Mouse (Mus musculus) kidney, postnatal 0 days (tissue): ENCODE results near the gene Slc1a2. TPM values are rescaled to one million over a fixed set of nuclear protein-coding genes. Genes with fewer than 3 reads are reported as not detected.

ENCODE experiments used
- ATAC-seq: fragments of 200-750 bp; cut with Nextera tagmentation; replicated peaks from 2 replicates; pipeline ENCODE4 v1.8.0; 2017; ENCODE audit warnings: low read depth, moderate number of reproducible peaks, moderate TSS enrichment, moderate library complexity; ENCODE audit not compliant: low FRiP score
- DNase-seq: peaks from one replicate; pipeline ENCODE4 v3.0.0-alpha.2; 2016; ENCODE audit warnings: low spot score
- H3K27ac ChIP-seq: fragments of 300-500 bp; sonication (generic); 2 replicates; pipeline ENCODE4 v1.5.1; 2014; ENCODE audit warnings: mild to moderate bottlenecking
- H3K27me3 ChIP-seq: fragments of 300-500 bp; sonication (generic); 2 replicates; pipeline ENCODE4 v1.6.1; 2014; ENCODE audit warnings: low read length, mixed read lengths; ENCODE audit not compliant: insufficient read depth
- H3K36me3 ChIP-seq: fragments of 300-500 bp; sonication (generic); 2 replicates; pipeline ENCODE4 v1.6.1; 2014; ENCODE audit warnings: low read length, mixed read lengths; ENCODE audit not compliant: insufficient read depth
- H3K4me1 ChIP-seq: fragments of 300-500 bp; sonication (generic); replicated peaks from 2 replicates; pipeline ENCODE4 v1.6.1; 2014; ENCODE audit warnings: antibody characterized with exemption, low read length, mixed read lengths; ENCODE audit not compliant: insufficient read depth
- H3K4me2 ChIP-seq: fragments of 300-500 bp; sonication (generic); 2 replicates; pipeline ENCODE4 v1.6.1; 2014; ENCODE audit warnings: mild to moderate bottlenecking, low read length, moderate library complexity, mixed read lengths
- H3K4me3 ChIP-seq: fragments of 300-500 bp; sonication (generic); replicated peaks from 2 replicates; pipeline ENCODE4 v1.5.1; 2014; ENCODE audit warnings: low read depth, low read length
- H3K9ac ChIP-seq: fragments of 300-500 bp; sonication (generic); 2 replicates; pipeline ENCODE4 v1.6.1; 2014; ENCODE audit warnings: low read depth, low read length
- H3K9me3 ChIP-seq: fragments of 300-500 bp; sonication (generic); replicated peaks from 2 replicates; pipeline ENCODE4 v1.6.1; 2016; ENCODE audit warnings: low read length, inconsistent platforms, mixed read lengths
- CTCF ChIP-seq: IDR thresholded peaks from 2 replicates; pipeline ENCODE4 v1.5.1; 2016; ENCODE audit warnings: antibody characterized with exemption, low read depth, mild to moderate bottlenecking, moderate library complexity
- WGBS: fragments of 180-500 bp; shearing (Covaris S2); extraction: QIAGEN DNeasy Blood & Tissue Kit; methylation state at CpG from one replicate; pipeline ENCODE4 v1.1.7; 2014; 5-methylcytosine and 5-hydroxymethylcytosine counted together
- polyA plus RNA-seq: library from polyadenylated mRNA; unstranded; fragments of >200 nt; fragmentation: Nextera tagmentation; extraction: Ambion mirVana; gene quantifications from 2 replicates; pipeline ENCODE4 v1.2.1, GENCODE M21; 2015

Slc1a2 gene
- polyA plus RNA-seq, 1 experiment from 2014 or later: 0.13 TPM

GRCm38 (mm10) chr2:102661052-102661451 lies 2.6 kb downstream of the Slc1a2 start:
- H3K27me3 ChIP-seq: peaks cover 27% of the 10 kb centered on the region
- H3K9me3 ChIP-seq: no peaks in the 10 kb centered on the region
- DNase-seq (no peak), ATAC-seq (no peak)
- TF ChIP-seq CTCF: no peak
- H3K36me3 ChIP-seq: no peaks in the 10 kb centered on the region
- H3K9ac ChIP-seq: no peak overlapping the region
- H3K4me3 ChIP-seq: no peak overlapping the region
- 61% methylated on average over 2 of the region's 2 CpGs for WGBS
- H3K4me1 ChIP-seq: 0 out of 2 replicates have a peak, but pooled peaks cover 2% of the 10 kb centered on the region
- H3K4me2 ChIP-seq: no peak overlapping the region
- no peak overlapping the region for H3K27ac ChIP-seq

- peaks cover 27% of the 10 kb centered on the region for H3K27me3 ChIP-seq
- H3K9me3 ChIP-seq: no peaks in the 10 kb centered on the region
- DNase-seq: no peak
- no peak for TF ChIP-seq CTCF
- H3K4me3 ChIP-seq: no peak overlapping the region
- no peak overlapping the region for H3K27ac ChIP-seq
- 0 out of 2 replicates have a peak, but pooled peaks cover 2% of the 10 kb centered on the region for H3K4me1 ChIP-seq
- no peak for ATAC-seq
- H3K36me3 ChIP-seq: no peaks in the 10 kb centered on the region
- H3K9ac ChIP-seq: no peak overlapping the region
- 60% methylated on average over 9 of the region's 9 CpGs for WGBS
- no peak overlapping the region for H3K4me2 ChIP-seq
These were observed 4.5 kb downstream of the Slc1a2 start for GRCm38 (mm10) chr2:102662911-102663310.

GRCm38 (mm10) chr2:102663339-102663738 lies 4.9 kb downstream of the Slc1a2 start:
- no peak for ATAC-seq
- no peak for DNase-seq
- no peak for TF ChIP-seq CTCF
- H3K27ac ChIP-seq: no peak overlapping the region
- no peaks in the 10 kb centered on the region for H3K36me3 ChIP-seq
- H3K9me3 ChIP-seq: no peaks in the 10 kb centered on the region
- 0 out of 2 replicates have a peak, but pooled peaks cover 2% of the 10 kb centered on the region for H3K4me1 ChIP-seq
- H3K27me3 ChIP-seq: peaks cover 25% of the 10 kb centered on the region
- H3K4me2 ChIP-seq: no peak overlapping the region
- WGBS: 39% methylated on average over 6 of the region's 6 CpGs
- H3K9ac ChIP-seq: no peak overlapping the region
- H3K4me3 ChIP-seq: no peak overlapping the region

- ATAC-seq: no peak
- Histone ChIP-seq H3K4me3 (no peak overlapping the region), H3K9ac (no peak overlapping the region), H3K36me3 (no peaks in the 10 kb centered on the region), H3K4me2 (no peak overlapping the region), H3K27ac (no peak overlapping the region), H3K9me3 (no peaks in the 10 kb centered on the region), H3K4me1 (0 out of 2 replicates have a peak, but pooled peaks cover 2% of the 10 kb centered on the region), H3K27me3 (peaks cover 24% of the 10 kb centered on the region)
- TF ChIP-seq CTCF: no peak
- no peak for DNase-seq
- WGBS: 64% methylated on average over 3 of the region's 3 CpGs
These were observed 5.4 kb downstream of the Slc1a2 start for GRCm38 (mm10) chr2:102663865-102664264.

GRCm38 (mm10) chr2:102667981-102668380 lies 9.5 kb downstream of the Slc1a2 start:
- no peaks in the 10 kb centered on the region for H3K4me1 ChIP-seq
- no peaks in the 10 kb centered on the region for H3K27me3 ChIP-seq
- H3K9me3 ChIP-seq: no peaks in the 10 kb centered on the region
- ATAC-seq (no peak), DNase-seq (no peak)
- H3K36me3 ChIP-seq: no peaks in the 10 kb centered on the region
- H3K27ac ChIP-seq: no peak overlapping the region
- no peak overlapping the region for H3K4me2 ChIP-seq
- H3K9ac ChIP-seq: no peak overlapping the region
- 71% methylated on average over 6 of the region's 6 CpGs for WGBS
- TF ChIP-seq CTCF: no peak
- H3K4me3 ChIP-seq: no peak overlapping the region

GRCm38 (mm10) chr2:102669580-102669979 lies 11.1 kb downstream of the Slc1a2 start:
- DNase-seq: no peak
- no peaks in the 10 kb centered on the region for H3K4me1 ChIP-seq
- WGBS: 13% methylated on average over 6 of the region's 6 CpGs
- no peaks in the 10 kb centered on the region for H3K27me3 ChIP-seq
- no peak overlapping the region for H3K4me2 ChIP-seq
- H3K9me3 ChIP-seq: no peaks in the 10 kb centered on the region
- no peak overlapping the region for H3K9ac ChIP-seq
- H3K36me3 ChIP-seq: no peaks in the 10 kb centered on the region
- H3K4me3 ChIP-seq: no peak overlapping the region
- ATAC-seq: no peak
- no peak for TF ChIP-seq CTCF
- no peak overlapping the region for H3K27ac ChIP-seq

- H3K27me3 ChIP-seq: no peaks in the 10 kb centered on the region
- no peaks in the 10 kb centered on the region for H3K9me3 ChIP-seq
- no peaks in the 10 kb centered on the region for H3K36me3 ChIP-seq
- WGBS: 51% methylated on average over 2 of the region's 2 CpGs
- H3K9ac ChIP-seq: no peak overlapping the region
- no peaks in the 10 kb centered on the region for H3K4me1 ChIP-seq
- no peak overlapping the region for H3K4me2 ChIP-seq
- no peak overlapping the region for H3K27ac ChIP-seq
- no peak for TF ChIP-seq CTCF
- DNase-seq (no peak), ATAC-seq (no peak)
- no peak overlapping the region for H3K4me3 ChIP-seq
These were observed 16.1 kb downstream of the Slc1a2 start for GRCm38 (mm10) chr2:102674582-102674981.
